Mouse (Mus musculus): ENCODE measurements around the gene Hs1bp3. TPM values are rescaled to one million over a fixed set of nuclear protein-coding genes. Genes with fewer than 3 reads are reported as not detected.

Hs1bp3 gene
- polyA plus RNA-seq, 1 experiment from 2014 or later = 10.8 TPM

DNA sequence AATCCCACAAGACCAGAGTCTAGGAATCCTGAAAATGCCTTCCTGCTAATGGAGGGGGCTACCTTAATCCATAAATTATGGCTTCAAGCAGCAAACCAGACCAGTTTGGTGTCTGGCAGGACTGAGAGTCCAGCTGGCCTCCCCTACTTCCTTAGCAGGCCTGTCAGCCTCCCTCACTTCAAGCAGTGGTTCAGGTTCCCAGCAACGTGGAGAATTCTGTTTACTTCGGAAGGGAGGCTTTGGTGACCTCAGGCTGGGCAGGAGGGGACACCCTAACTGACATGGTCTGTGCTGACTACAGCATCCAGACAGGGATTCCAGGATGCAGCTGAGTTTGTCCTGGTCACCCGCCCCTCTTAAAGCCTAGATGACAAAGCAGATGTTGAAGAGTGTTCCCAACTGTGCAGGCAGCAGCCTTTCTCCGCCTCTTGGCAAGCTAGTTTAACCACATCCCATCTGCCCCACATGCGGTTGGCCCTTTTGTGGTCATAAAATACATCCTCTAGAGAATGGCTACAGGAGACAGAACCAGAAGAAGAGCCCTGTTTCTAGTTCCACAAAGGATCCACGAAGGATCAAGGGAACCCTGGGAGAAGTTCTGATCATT, 17.8 kb upstream of the Hs1bp3 start:
- Histone ChIP-seq H3K9me3 (no peaks in the 10 kb centered on the region), H3K4me3 (no peak overlapping the region), H3K9ac (no peak overlapping the region), H3K4me2 (no peak overlapping the region), H3K27ac (replicated peaks) (no peak overlapping the region), H3K27me3 (peaks cover 51% of the 10 kb centered on the region), H3K36me3 (no peaks in the 10 kb centered on the region), H3K4me1 (replicated peaks) (peaks cover 31% of the 10 kb centered on the region)
- ATAC-seq (ENCODE audit: low FRiP score, low read depth) = no peak
- WGBS = 56% methylated on average over 6 of the region's 6 CpGs

GRCm38 (mm10) chr12:8296154-8296553, 17.1 kb upstream of the Hs1bp3 start:
- peaks cover 59% of the 10 kb centered on the region for H3K27me3 ChIP-seq
- no peak for ATAC-seq (ENCODE audit: low FRiP score, low read depth)
- 85% methylated on average over 2 of the region's 2 CpGs for WGBS

DNA sequence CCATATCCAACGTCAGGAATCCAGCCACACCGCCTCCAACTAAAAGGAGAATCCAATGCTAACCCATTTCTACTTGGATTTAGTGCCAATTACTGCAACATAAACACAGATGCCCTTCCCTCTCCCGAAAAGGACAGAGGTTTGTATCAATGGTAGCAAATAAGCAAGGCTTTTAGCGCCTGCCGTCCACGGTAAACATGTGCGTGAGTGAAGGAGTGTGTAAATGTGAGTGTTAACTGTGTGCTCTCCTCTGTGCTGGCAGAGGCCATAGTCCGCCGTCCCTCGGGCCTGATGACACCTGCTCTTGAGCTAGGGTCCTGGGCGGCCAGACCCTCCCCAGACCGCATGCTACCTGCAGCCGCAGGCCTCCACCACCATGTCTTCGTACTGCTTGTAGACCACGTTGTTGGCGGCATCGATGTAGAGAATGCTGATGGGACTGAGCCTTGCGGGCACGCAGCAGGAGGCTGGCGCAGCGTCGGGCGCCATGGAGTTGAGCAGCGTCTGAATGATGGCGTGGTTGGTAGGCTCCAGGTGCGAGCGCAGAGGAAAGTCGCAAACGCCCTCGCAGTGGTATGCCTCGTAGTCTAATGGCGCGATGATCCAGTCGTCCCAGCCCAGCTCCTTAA, 15.5 kb upstream of the Hs1bp3 start:
- no peak for ATAC-seq (ENCODE audit: low FRiP score, low read depth)

More at GRCm38 (mm10) chr12:8296154-8296553, 17.1 kb upstream of the Hs1bp3 start:
- Histone ChIP-seq H3K4me2 (no peak overlapping the region), H3K36me3 (no peaks in the 10 kb centered on the region), H3K27ac (replicated peaks) (no peak overlapping the region), H3K9ac (no peak overlapping the region), H3K4me3 (no peak overlapping the region), H3K4me1 (replicated peaks) (peaks cover 28% of the 10 kb centered on the region), H3K9me3 (no peaks in the 10 kb centered on the region)

GRCm38 (mm10) chr12:8298361-8299142, 14.7 kb upstream of the Hs1bp3 start:
- Histone ChIP-seq H3K4me2 (peak overlapping the region; percentile 59), H3K4me3 (peak overlapping the region; percentile 34), H3K9me3 (no peaks in the 10 kb centered on the region), H3K27ac (replicated peaks) (no peak overlapping the region), H3K4me1 (replicated peaks) (peaks cover 31% of the 10 kb centered on the region), H3K36me3 (no peaks in the 10 kb centered on the region), H3K27me3 (peaks cover 80% of the 10 kb centered on the region), H3K9ac (no peak overlapping the region)
- 2% methylated on average over 81 of the region's 85 CpGs for WGBS
- ATAC-seq (ENCODE audit: low FRiP score, low read depth) = no peak

More for the DNA sequence above, 15.5 kb upstream of the Hs1bp3 start:
- Histone ChIP-seq H3K4me1 (replicated peaks) (peaks cover 31% of the 10 kb centered on the region), H3K9ac (no peak overlapping the region), H3K4me2 (peak overlapping the region; percentile 59), H3K36me3 (no peaks in the 10 kb centered on the region), H3K4me3 (peak overlapping the region; percentile 34), H3K9me3 (no peaks in the 10 kb centered on the region), H3K27me3 (peaks cover 72% of the 10 kb centered on the region), H3K27ac (replicated peaks) (no peak overlapping the region)
- 4% methylated on average over 34 of the region's 34 CpGs for WGBS

- H3K4me1 ChIP-seq (replicated peaks) = peaks cover 31% of the 10 kb centered on the region
- 5% methylated on average over 34 of the region's 34 CpGs for WGBS
- H3K4me3 ChIP-seq = no peak overlapping the region
- no peak overlapping the region for H3K4me2 ChIP-seq
- peaks cover 88% of the 10 kb centered on the region for H3K27me3 ChIP-seq
- no peak overlapping the region for H3K27ac ChIP-seq (replicated peaks)
- no peaks in the 10 kb centered on the region for H3K36me3 ChIP-seq
- no peak for ATAC-seq (ENCODE audit: low FRiP score, low read depth)
- H3K9me3 ChIP-seq = no peaks in the 10 kb centered on the region
- H3K9ac ChIP-seq = no peak overlapping the region
These were observed 13.8 kb upstream of the Hs1bp3 start for GRCm38 (mm10) chr12:8299143-8300110.

DNA sequence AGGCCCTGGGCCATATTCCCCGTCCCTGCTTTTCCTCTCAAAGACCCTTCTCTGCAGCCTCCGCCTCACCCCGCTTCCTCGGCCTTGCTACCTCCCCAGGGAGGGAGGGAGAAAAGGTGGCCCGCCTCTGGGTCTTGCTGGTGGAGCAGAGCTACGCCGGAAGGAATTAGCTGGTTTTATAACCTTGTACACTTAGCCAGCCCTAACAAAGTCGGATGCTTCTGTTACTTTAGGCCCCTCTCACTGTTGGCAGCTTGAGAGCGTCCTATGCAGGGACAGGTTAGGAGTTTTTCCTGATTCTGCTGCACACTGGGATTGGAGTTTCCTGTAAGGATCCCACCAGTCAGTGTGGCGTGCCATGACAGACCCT, 13.1 kb upstream of the Hs1bp3 start:
- ATAC-seq (ENCODE audit: low FRiP score, low read depth) = no peak
- 15% methylated on average over 10 of the region's 10 CpGs for WGBS
- Histone ChIP-seq H3K9ac (no peak overlapping the region), H3K4me3 (no peak overlapping the region), H3K4me1 (replicated peaks) (peaks cover 31% of the 10 kb centered on the region), H3K4me2 (no peak overlapping the region), H3K9me3 (no peaks in the 10 kb centered on the region), H3K27ac (replicated peaks) (no peak overlapping the region), H3K27me3 (peaks cover 86% of the 10 kb centered on the region), H3K36me3 (no peaks in the 10 kb centered on the region)

DNA sequence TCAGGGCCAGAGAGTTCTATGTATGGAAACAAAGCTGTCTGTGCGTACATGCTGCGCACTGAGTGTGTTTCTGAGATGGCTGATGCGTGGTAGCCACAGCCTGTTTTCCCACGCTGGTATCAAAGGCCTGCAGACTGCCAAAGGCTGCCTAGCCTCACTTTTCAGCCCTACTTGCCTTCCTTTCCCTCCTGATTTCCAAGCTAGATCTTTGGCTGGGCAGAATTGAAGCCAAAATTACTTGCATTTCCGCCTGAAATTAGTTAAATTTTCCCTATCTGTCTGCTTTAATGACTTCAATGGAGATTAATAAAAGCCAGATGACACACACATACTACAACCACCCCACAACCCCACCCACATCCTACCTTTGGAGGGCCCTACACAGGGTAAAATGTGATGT, 12.7 kb upstream of the Hs1bp3 start:
- H3K36me3 ChIP-seq = no peaks in the 10 kb centered on the region
- H3K4me3 ChIP-seq = no peak overlapping the region
- no peak overlapping the region for H3K4me2 ChIP-seq
- H3K9ac ChIP-seq = no peak overlapping the region
- peaks cover 85% of the 10 kb centered on the region for H3K27me3 ChIP-seq
- H3K9me3 ChIP-seq = no peaks in the 10 kb centered on the region
- H3K4me1 ChIP-seq (replicated peaks) = peaks cover 31% of the 10 kb centered on the region
- no peak overlapping the region for H3K27ac ChIP-seq (replicated peaks)
- WGBS = 32% methylated on average over 5 of the region's 5 CpGs
- ATAC-seq (ENCODE audit: low FRiP score, low read depth) = no peak

GRCm38 (mm10) chr12:8301011-8301814, 12.0 kb upstream of the Hs1bp3 start:
- Histone ChIP-seq H3K4me1 (replicated peaks) (peaks cover 31% of the 10 kb centered on the region), H3K36me3 (no peaks in the 10 kb centered on the region), H3K4me2 (peak overlapping the region; percentile 68), H3K9ac (peak overlapping the region; percentile 20; the same call in 1 of the 2 replicates), H3K9me3 (no peaks in the 10 kb centered on the region), H3K27me3 (peaks cover 86% of the 10 kb centered on the region), H3K27ac (replicated peaks) (no peak overlapping the region), H3K4me3 (peak overlapping the region; percentile 42)
- whole genome bisulfite sequencing = 3% methylated on average over 46 of the region's 46 CpGs
- ATAC-seq (ENCODE audit: low FRiP score, low read depth) = no peak

DNA sequence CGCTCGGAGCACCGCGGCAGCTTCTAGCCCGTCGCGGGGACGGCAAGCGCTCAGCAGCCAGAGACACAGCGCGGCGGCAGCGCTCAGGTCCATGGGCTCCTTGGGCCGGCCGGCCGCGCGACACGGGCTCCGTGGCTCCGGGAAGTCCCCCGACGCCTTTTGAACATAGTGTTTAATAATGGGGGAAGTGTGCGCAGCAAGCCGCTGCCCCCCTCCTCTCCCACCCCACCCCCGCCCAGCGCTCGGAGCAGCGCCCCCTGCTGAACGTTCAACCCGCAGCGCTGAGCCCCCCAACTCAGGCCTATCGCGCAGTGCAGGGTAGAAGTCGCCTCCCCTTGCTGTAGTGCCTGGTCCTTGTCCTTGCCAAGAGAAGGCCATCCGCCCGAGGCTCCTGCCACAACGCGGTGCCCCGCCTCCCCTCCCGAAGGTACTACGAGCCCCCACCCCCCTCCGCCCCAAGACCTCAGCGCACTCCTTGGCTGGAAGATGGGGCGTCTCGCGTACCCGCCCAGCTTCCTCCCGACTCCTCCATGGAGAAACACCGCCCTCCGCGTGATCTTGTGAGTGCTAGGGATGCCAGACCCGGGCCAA, 11.3 kb upstream of the Hs1bp3 start, which contains the start of gene Gdf7:
Gene Gdf7 (minus strand): TSS at position 114 of the 591 bp plus-strand sequence.
- H3K4me2 ChIP-seq = peak within 1 kb of the TSS; percentile 68
- no peaks in the 10 kb centered on the region for H3K9me3 ChIP-seq
- H3K36me3 ChIP-seq = no peaks in the 10 kb centered on the region
- H3K4me1 ChIP-seq (replicated peaks) = peaks cover 34% of the 10 kb centered on the region
- peak; percentile 48 for ATAC-seq (ENCODE audit: low FRiP score, low read depth)
- H3K27ac ChIP-seq (replicated peaks) = no peak within 1 kb of the TSS
- peak within 1 kb of the TSS; percentile 20; the same call in 1 of the 2 replicates for H3K9ac ChIP-seq
- H3K27me3 ChIP-seq = peaks cover 81% of the 10 kb centered on the region
- WGBS = under 1% methylated on average over 47 of the region's 53 CpGs
- H3K4me3 ChIP-seq = peak within 1 kb of the TSS; percentile 42

DNA sequence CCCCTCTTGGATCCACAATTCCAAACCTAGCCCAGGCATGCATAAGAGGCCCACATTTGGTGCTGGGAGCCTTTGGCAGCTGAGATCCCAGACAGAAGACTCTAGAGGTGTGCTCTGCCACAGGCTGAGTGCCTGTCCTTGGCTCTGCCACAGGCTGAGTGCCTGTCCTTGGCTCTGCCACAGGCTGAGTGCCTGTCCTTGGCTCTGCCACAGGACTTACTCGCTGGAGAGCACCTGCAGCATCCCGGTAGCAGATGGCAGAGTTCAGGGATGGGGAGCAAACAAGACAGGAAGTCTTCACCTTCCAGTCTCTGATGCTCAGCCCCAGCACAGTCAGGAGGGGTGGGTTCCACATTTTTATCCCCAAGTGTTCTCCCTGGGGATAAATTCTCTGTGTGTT, 8.0 kb upstream of the Hs1bp3 start:
- 57% methylated on average over 2 of the region's 2 CpGs for WGBS
- Histone ChIP-seq H3K36me3 (no peaks in the 10 kb centered on the region), H3K4me1 (replicated peaks) (peaks cover 17% of the 10 kb centered on the region), H3K27ac (replicated peaks) (no peak overlapping the region), H3K4me2 (no peak overlapping the region), H3K27me3 (peaks cover 52% of the 10 kb centered on the region), H3K4me3 (no peak overlapping the region), H3K9ac (no peak overlapping the region), H3K9me3 (no peaks in the 10 kb centered on the region)
- ATAC-seq (ENCODE audit: low FRiP score, low read depth) = no peak
